8 mouse cellular contexts compared by ENCODE assay signal in the genomic region with DNA sequence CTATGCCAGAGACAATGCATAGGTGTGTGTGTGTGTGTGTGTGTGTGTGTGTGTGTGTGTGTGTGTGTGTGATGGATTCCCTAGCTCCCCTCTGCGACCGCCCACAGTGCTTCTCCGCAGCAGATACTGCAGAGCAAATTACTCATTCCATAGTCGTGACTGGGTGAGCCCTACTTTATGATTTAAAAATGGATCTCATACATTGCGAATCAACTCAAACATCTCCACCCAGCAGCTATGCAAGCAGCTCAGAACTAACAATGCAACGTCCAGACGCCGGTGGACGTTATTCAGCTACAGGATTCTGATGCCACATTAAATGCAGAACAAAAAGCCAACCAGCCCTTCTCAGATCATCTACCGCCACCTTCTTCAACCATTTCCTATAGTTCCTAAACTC. TPM values are rescaled to one million over a fixed set of nuclear protein-coding genes. Genes with fewer than 3 reads are reported as not detected.
DNase-seq lines count a peak whose midpoint lies in the region; ATAC-seq and TF ChIP-seq lines count a peak whose summit lies in the region.

No protein-coding gene starts in this region.

- no peak for TF ChIP-seq RAD21 in CH12.LX (IDR thresholded peaks at IDR 0.05; ENCODE audit: low read depth, low read length)

- ATAC-seq in embryonic facial prominence, embryonic 15.5 days (ENCODE audit: insufficient number of reproducible peaks, low FRiP score, low TSS enrichment, low read depth), result no peak
- peak; percentile 4; the same call in 1 of the 2 replicates for ATAC-seq in hindbrain, embryonic 16.5 days
- 0 out of 2 replicates have a peak, but pooled peaks have one; percentile 0 for ATAC-seq in liver, embryonic 12.5 days

- no peaks in the 10 kb centered on the region for H3K9me3 ChIP-seq in CH12.LX (replicated peaks; ENCODE audit: low read length)
- no peaks in the 10 kb centered on the region for H3K9me3 ChIP-seq in embryonic facial prominence, embryonic 15.5 days (replicated peaks)
- H3K9me3 ChIP-seq in hindbrain, embryonic 16.5 days (ENCODE audit: control insufficient read depth, low read length), result no peaks in the 10 kb centered on the region
- H3K9me3 ChIP-seq in liver, embryonic 12.5 days (replicated peaks), result no peaks in the 10 kb centered on the region

- in situ Hi-C loops in CH12.LX (cut with MboI; ENCODE audit: low pct_ligation_motif_present, low pct_unique_long_range_greater_than_20kb, low sequenced_read_pairs), result loop anchor here (10.0 to 25.0 kb wide), 2 partner anchors 184 to 189 kb away; partner anchors contain the start of gene Rgs13

- no peaks in the 10 kb centered on the region for H3K27me3 ChIP-seq in CH12.LX (replicated peaks)
- no peaks in the 10 kb centered on the region for H3K27me3 ChIP-seq in embryonic facial prominence, embryonic 15.5 days
- no peaks in the 10 kb centered on the region for H3K27me3 ChIP-seq in hindbrain, embryonic 16.5 days (replicated peaks; ENCODE audit: control insufficient read depth, insufficient read depth, low read length)
- peaks cover 3% of the 10 kb centered on the region; the same call in 1 of the 2 replicates for H3K27me3 ChIP-seq in liver, embryonic 12.5 days (replicated peaks)

- H3K36me3 ChIP-seq in CH12.LX (replicated peaks in 1 of 2; ENCODE audit: control insufficient read depth in 1 of 2, insufficient read depth in 1 of 2, low read length in 1 of 2), result peaks cover 2 to 13% of the 10 kb centered on the region in 2 experiments
- peaks cover 6% of the 10 kb centered on the region; the same call in 1 of the 2 replicates for H3K36me3 ChIP-seq in embryonic facial prominence, embryonic 15.5 days
- peaks cover 6% of the 10 kb centered on the region for H3K36me3 ChIP-seq in hindbrain, embryonic 16.5 days (ENCODE audit: control insufficient read depth, insufficient read depth, low read length)
- no peaks in the 10 kb centered on the region for H3K36me3 ChIP-seq in liver, embryonic 12.5 days

- no peak for TF ChIP-seq POLR2A in CH12.LX (IDR thresholded peaks at IDR 0.05; ENCODE audit: low read depth, low read length)

- H3K79me2 ChIP-seq in CH12.LX (replicated peaks; ENCODE audit: control insufficient read depth, extremely low read depth, insufficient read depth, poor library complexity, severe bottlenecking), result no peaks in the 10 kb centered on the region

- peaks cover 0 to 48% of the 10 kb centered on the region in 2 experiments; a peak in 2 of 4 replicates for H3K4me1 ChIP-seq in CH12.LX (ENCODE audit: control insufficient read depth in 1 of 2, insufficient read depth in 2 of 2)
- peaks cover 16% of the 10 kb centered on the region for H3K4me1 ChIP-seq in embryonic facial prominence, embryonic 15.5 days
- peaks cover 14% of the 10 kb centered on the region for H3K4me1 ChIP-seq in hindbrain, embryonic 16.5 days (ENCODE audit: control insufficient read depth, insufficient read depth, low read depth, low read length)
- peaks cover 20% of the 10 kb centered on the region for H3K4me1 ChIP-seq in liver, embryonic 12.5 days

- peak; percentile 35 for DNase-seq in embryo, embryonic 11 days
- DNase-seq in embryo, embryonic 10.5 days (ENCODE audit: low spot score), result no peak
- DNase-seq in CH12.LX (ENCODE audit: extremely low read depth), result no peak
- peak; percentile 62 for DNase-seq in retina, postnatal 1 day
- DNase-seq in gastrocnemius, adult 18-20 months (ENCODE audit: low spot score), result no peak

- 2% methylated on average over 10 of the region's 10 CpGs for WGBS in embryonic facial prominence, embryonic 15.5 days
- 0% methylated on average over 10 of the region's 10 CpGs for WGBS in hindbrain, embryonic 16.5 days
- 2% methylated on average over 10 of the region's 10 CpGs for WGBS in liver, embryonic 12.5 days (ENCODE audit: insufficient replicate concordance)

- no peak for TF ChIP-seq CTCF in CH12.LX (conservative IDR thresholded peaks at IDR 0.05 in 1 of 2, IDR thresholded peaks at IDR 0.05 in 1 of 2; ENCODE audit: low read depth in 2 of 2, low read length in 2 of 2)

- peak overlapping the region; percentile 39 for H3K4me2 ChIP-seq in CH12.LX (ENCODE audit: insufficient read depth, low read depth, poor library complexity, severe bottlenecking)
- peak overlapping the region; percentile 84 for H3K4me2 ChIP-seq in embryonic facial prominence, embryonic 15.5 days (replicated peaks)
- H3K4me2 ChIP-seq in hindbrain, embryonic 16.5 days (ENCODE audit: low read length), result peak overlapping the region; percentile 56
- peak overlapping the region; percentile 82 for H3K4me2 ChIP-seq in liver, embryonic 12.5 days

- H3K4me3 ChIP-seq in CH12.LX (replicated peaks in 1 of 3; ENCODE audit: low read depth in 2 of 3, low read length in 2 of 3, poor library complexity in 1 of 3), result peak overlapping the region; percentile 69 to 83 (median 77)
- peak overlapping the region; percentile 69 for H3K4me3 ChIP-seq in embryonic facial prominence, embryonic 15.5 days (replicated peaks)
- peak overlapping the region; percentile 78 for H3K4me3 ChIP-seq in hindbrain, embryonic 16.5 days (ENCODE audit: low read length)
- H3K4me3 ChIP-seq in liver, embryonic 12.5 days, result peak overlapping the region; percentile 61

- TF ChIP-seq EP300 in CH12.LX (IDR thresholded peaks at IDR 0.05; ENCODE audit: low read length), result no peak

- dilution Hi-C loops in CH12.LX (cut with MboI; ENCODE audit: extremely low pct_ligation_motif_present, extremely low pct_unique_long_range_greater_than_20kb, low sequenced_read_pairs), result no loop called here

- H3K9ac ChIP-seq in CH12.LX (ENCODE audit: insufficient read depth, low read depth), result 0 out of 2 replicates have a peak overlapping the region, but pooled peaks have one; percentile 39
- peak overlapping the region; percentile 68 for H3K9ac ChIP-seq in embryonic facial prominence, embryonic 15.5 days
- H3K9ac ChIP-seq in hindbrain, embryonic 16.5 days (ENCODE audit: low read depth, low read length), result peak overlapping the region; percentile 83
- H3K9ac ChIP-seq in liver, embryonic 12.5 days, result peak overlapping the region; percentile 63

- H3K27ac ChIP-seq in CH12.LX (ENCODE audit: insufficient read depth, low read depth), result no peak overlapping the region
- peak overlapping the region; percentile 78; the same call in 1 of the 2 replicates for H3K27ac ChIP-seq in embryonic facial prominence, embryonic 15.5 days (replicated peaks)
- H3K27ac ChIP-seq in hindbrain, embryonic 16.5 days (ENCODE audit: low read depth, low read length), result peak overlapping the region; percentile 89
- 0 out of 2 replicates have a peak overlapping the region, but pooled peaks have one; percentile 41 for H3K27ac ChIP-seq in liver, embryonic 12.5 days

TF ChIP-seq in CH12.LX, 34 proteins besides CTCF, POLR2A, EP300 and RAD21:
- no peak for TF ChIP-seq RCOR1 (conservative IDR thresholded peaks at IDR 0.05; ENCODE audit: low read depth, low read length)
- no peak for TF ChIP-seq KAT2A (IDR thresholded peaks at IDR 0.05; ENCODE audit: insufficient replicate concordance, low read length)
- no peak for TF ChIP-seq TCF12 (IDR thresholded peaks at IDR 0.05; ENCODE audit: low read depth, low read length)
- no peak for TF ChIP-seq MXI1 (IDR thresholded peaks at IDR 0.05; ENCODE audit: low read depth, low read length)
- no peak for TF ChIP-seq JUND (conservative IDR thresholded peaks at IDR 0.05; ENCODE audit: low read depth, low read length)
- no peak for TF ChIP-seq BHLHE40 (IDR thresholded peaks at IDR 0.05; ENCODE audit: low read depth, low read length)
TF ChIP-seq in CH12.LX: peak in this region for 0.

RNA-seq across cellular contexts. Expression of gene Rgs2, which starts 0.5 kb away (rescaled TPM):
- 3.2 and 3.4 TPM in 2 replicates for total RNA-seq in CH12.LX (2012; rRNA removed)
- 10.8 and 11.0 TPM in 2 replicates for total RNA-seq in CH12.LX (2014; rRNA removed)
- polyA plus RNA-seq in CH12.LX (2012; ENCODE audit: insufficient read length, low read depth), result 13.1 and 14.7 TPM in 2 replicates
- 78.8 and 79.9 TPM in 2 replicates for polyA plus RNA-seq in embryonic facial prominence, embryonic 15.5 days (2015; fragmentation: Nextera tagmentation; extraction: Ambion mirVana)
- polyA plus RNA-seq in hindbrain, embryonic 16.5 days (2015; fragmentation: Nextera tagmentation; extraction: Ambion mirVana), result 96.4 and 98.1 TPM in 2 replicates
- polyA plus RNA-seq in liver, embryonic 12.5 days (2016; fragmentation: Nextera tagmentation; extraction: Ambion mirVana), result 9.8 and 11.3 TPM in 2 replicates
- 1 to 10 TPM; 4.4 to 9.9 TPM for total RNA-seq in gastrocnemius, adult 18-20 months (2021)

Comparison
In these comparisons a context has a peak if more than half of its experiments do, and no peak if none do; other contexts are left out.
1. DNase-seq: peak in embryo, embryonic 11 days (single experiment) and retina, postnatal 1 day (single experiment); none in embryo, embryonic 10.5 days (single experiment), CH12.LX (single experiment) and gastrocnemius, adult 18-20 months (single experiment).
2. Peak in every context shown above with its lines, with median percentiles within 50 percentile points of each other: H3K4me2 ChIP-seq, H3K4me3 ChIP-seq and H3K9ac ChIP-seq.